Mouse (Mus musculus) heart, embryonic 16.5 days (tissue): ENCODE data around the gene Tmem86a. TPM values are rescaled to one million over a fixed set of nuclear protein-coding genes. Genes with fewer than 3 reads are reported as not detected.

ENCODE experiments used
- ATAC-seq: fragments of 200-750 bp; cut with Nextera tagmentation; replicated peaks from 2 replicates; pipeline ENCODE4 v1.8.0; 2017; ENCODE audit warnings: moderate number of reproducible peaks; ENCODE audit not compliant: insufficient read depth, low FRiP score; ENCODE audit errors: extremely low read depth
- H3K27ac ChIP-seq: fragments of 300-500 bp; sonication (generic); 2 replicates; pipeline ENCODE4 v1.5.1; 2014; ENCODE audit warnings: mild to moderate bottlenecking, low read length, control low read depth, moderate library complexity
- H3K27me3 ChIP-seq: fragments of 300-500 bp; sonication (generic); 2 replicates; pipeline ENCODE4 v1.6.1; 2014; ENCODE audit warnings: low read length, mixed read lengths; ENCODE audit not compliant: control insufficient read depth, insufficient read depth
- H3K36me3 ChIP-seq: fragments of 300-500 bp; sonication (generic); 2 replicates; pipeline ENCODE4 v1.6.1; 2014; ENCODE audit not compliant: control insufficient read depth, insufficient read depth
- H3K4me1 ChIP-seq: fragments of 300-500 bp; sonication (generic); 2 replicates; pipeline ENCODE4 v1.6.1; 2014; ENCODE audit warnings: low read length, mixed read lengths; ENCODE audit not compliant: control insufficient read depth, insufficient read depth
- H3K4me2 ChIP-seq: fragments of 300-500 bp; sonication (generic); 2 replicates; pipeline ENCODE4 v1.6.1; 2014; ENCODE audit warnings: low read depth, mild to moderate bottlenecking, control low read depth, low read length
- H3K4me3 ChIP-seq: fragments of 300-500 bp; sonication (generic); 2 replicates; pipeline ENCODE4 v1.5.1; 2014; ENCODE audit warnings: mild to moderate bottlenecking, control low read depth, low read length
- H3K9ac ChIP-seq: fragments of 300-500 bp; sonication (generic); 2 replicates; pipeline ENCODE4 v1.6.1; 2014; ENCODE audit warnings: low read length, control low read depth
- H3K9me3 ChIP-seq: fragments of 300-500 bp; sonication (generic); replicated peaks from 2 replicates; pipeline ENCODE4 v1.6.1; 2016; ENCODE audit warnings: low read length; ENCODE audit not compliant: control insufficient read depth
- WGBS: fragments of 180-500 bp; shearing (Covaris S2); extraction: QIAGEN DNeasy Blood & Tissue Kit; methylation state at CpG from one replicate; pipeline ENCODE4 v1.1.7; 2014; 5-methylcytosine and 5-hydroxymethylcytosine counted together
- polyA plus RNA-seq: library from polyadenylated mRNA; unstranded; fragments of >200 nt; fragmentation: Nextera tagmentation; extraction: Ambion mirVana; gene quantifications from 2 replicates; pipeline ENCODE4 v1.2.1, GENCODE M21; 2015

Tmem86a gene
- polyA plus RNA-seq, 1 experiment from 2014 or later, result 20.1 TPM

DNA sequence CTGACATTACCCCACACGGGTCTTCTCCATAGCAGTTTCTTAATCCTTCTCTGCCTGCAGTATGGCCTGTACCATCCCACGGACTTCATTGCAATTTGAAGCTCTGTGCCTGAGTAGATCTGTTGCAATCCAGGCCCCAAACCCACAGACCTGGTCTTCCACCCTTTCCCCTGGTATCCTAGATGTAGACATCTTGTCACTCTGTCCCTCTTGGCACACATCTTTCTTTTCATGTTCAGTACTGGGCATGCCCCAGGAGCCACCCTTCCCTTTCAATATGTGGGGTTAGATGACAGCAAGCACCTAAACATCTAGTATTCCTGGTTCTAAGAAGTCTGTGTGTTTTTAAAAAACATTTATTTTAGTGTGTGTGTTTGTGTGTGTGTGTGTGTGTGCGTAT lies 8.7 kb upstream of the Tmem86a start:
- WGBS, result 80% methylated on average over 3 of the region's 3 CpGs
- Histone ChIP-seq H3K27ac (no peak overlapping the region), H3K4me2 (no peak overlapping the region), H3K9ac (no peak overlapping the region), H3K4me3 (no peak overlapping the region), H3K4me1 (0 out of 2 replicates have a peak, but pooled peaks cover 3% of the 10 kb centered on the region), H3K36me3 (no peaks in the 10 kb centered on the region), H3K27me3 (no peaks in the 10 kb centered on the region), H3K9me3 (no peaks in the 10 kb centered on the region)
- ATAC-seq, result no peak

DNA sequence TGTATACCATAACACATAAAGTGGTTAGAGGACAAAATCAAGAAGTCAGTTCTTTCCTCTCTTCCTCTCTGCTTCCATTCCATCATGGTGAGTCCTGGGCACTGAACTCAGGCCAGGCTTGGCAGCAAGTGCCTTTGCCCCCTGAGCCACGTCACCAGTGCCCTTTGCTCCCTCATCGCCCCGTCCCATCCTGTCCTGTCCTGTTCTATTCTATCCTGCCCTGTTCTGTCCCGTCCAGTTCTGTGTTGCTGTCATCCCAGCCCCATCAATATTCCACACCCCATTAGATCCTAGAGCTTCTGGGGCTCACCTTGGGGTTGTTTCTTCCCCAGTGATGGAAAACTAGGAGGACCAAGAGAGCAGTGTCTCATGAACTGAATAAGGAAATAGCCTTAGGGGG lies 8.3 kb upstream of the Tmem86a start:
- H3K27ac ChIP-seq, result peak overlapping the region; percentile 81
- no peaks in the 10 kb centered on the region for H3K36me3 ChIP-seq
- no peak overlapping the region for H3K4me2 ChIP-seq
- ATAC-seq, result no peak
- no peaks in the 10 kb centered on the region for H3K27me3 ChIP-seq
- H3K9ac ChIP-seq, result no peak overlapping the region
- 87% methylated on average over 4 of the region's 4 CpGs for WGBS
- no peak overlapping the region for H3K4me3 ChIP-seq
- 0 out of 2 replicates have a peak, but pooled peaks cover 3% of the 10 kb centered on the region for H3K4me1 ChIP-seq
- H3K9me3 ChIP-seq, result no peaks in the 10 kb centered on the region

DNA sequence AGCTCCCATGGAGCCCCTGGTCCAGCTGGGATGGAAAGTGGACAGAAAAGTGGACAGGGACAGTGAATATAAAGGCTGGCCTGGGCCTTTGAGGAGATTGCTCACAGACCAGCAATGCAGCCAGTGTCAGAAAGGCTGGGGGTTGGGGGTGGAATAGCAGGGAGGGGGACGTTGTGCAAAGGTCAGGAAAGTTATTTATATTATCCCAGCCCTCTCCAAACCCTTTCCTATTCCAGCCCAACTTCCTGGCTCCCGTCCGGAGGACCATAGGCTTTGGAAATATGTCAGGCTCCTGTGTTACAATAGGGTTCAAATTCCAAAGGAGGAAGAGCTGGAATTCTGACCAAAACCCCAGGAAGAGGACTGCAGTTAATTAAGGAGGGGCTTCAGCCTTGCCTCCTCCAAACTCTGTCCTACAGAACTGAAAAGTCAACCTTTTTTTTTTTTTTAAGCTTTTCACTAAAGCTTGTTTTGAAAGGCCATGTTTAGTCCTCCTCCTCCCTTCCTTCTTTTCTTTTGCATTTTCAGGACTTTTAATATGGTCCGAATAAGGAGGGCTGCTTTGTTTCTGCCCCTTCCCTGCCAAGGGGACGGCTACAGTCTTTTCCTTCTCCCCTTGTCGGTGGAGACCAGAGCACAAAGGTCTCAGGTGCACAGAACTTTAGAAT lies 7.4 kb upstream of the Tmem86a start:
- Histone ChIP-seq H3K27me3 (no peaks in the 10 kb centered on the region), H3K27ac (peak overlapping the region; percentile 81), H3K4me1 (0 out of 2 replicates have a peak, but pooled peaks cover 3% of the 10 kb centered on the region), H3K9me3 (no peaks in the 10 kb centered on the region), H3K4me2 (no peak overlapping the region), H3K9ac (no peak overlapping the region; the same call in 1 of the 2 replicates), H3K4me3 (no peak overlapping the region), H3K36me3 (no peaks in the 10 kb centered on the region)
- peak; percentile 65 for ATAC-seq
- WGBS, result 34% methylated on average over 6 of the region's 6 CpGs

DNA sequence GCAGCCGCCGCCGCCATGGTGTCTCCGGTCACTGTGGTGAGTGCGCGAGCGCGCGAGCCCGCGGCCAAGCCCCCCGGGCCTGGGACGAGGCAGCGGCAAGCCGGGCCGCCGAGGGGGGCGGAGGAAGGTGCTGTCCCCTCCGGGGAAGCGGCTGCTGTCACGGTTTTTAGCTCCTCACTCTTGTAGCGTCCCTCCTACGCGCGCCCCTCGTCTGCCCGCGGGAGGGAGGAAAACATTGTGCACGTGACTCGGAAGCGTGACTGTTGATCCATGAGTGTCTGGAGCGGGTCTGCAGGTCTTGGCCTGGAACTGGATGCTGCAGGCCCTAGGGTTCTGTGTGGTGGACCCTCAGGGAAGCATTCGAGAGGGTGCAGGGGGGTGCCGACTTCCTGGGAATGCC lies 365 bp downstream of the Tmem86a start:
- Histone ChIP-seq H3K4me3 (peak overlapping the region; percentile 78), H3K36me3 (peaks cover 5% of the 10 kb centered on the region; the same call in 1 of the 2 replicates), H3K9ac (peak overlapping the region; percentile 78), H3K27me3 (no peaks in the 10 kb centered on the region), H3K4me1 (peaks cover 22% of the 10 kb centered on the region), H3K9me3 (no peaks in the 10 kb centered on the region), H3K27ac (peak overlapping the region; percentile 88), H3K4me2 (peak overlapping the region; percentile 79)
- under 1% methylated on average over 30 of the region's 34 CpGs for whole genome bisulfite sequencing
- ATAC-seq, result peak; percentile 32

DNA sequence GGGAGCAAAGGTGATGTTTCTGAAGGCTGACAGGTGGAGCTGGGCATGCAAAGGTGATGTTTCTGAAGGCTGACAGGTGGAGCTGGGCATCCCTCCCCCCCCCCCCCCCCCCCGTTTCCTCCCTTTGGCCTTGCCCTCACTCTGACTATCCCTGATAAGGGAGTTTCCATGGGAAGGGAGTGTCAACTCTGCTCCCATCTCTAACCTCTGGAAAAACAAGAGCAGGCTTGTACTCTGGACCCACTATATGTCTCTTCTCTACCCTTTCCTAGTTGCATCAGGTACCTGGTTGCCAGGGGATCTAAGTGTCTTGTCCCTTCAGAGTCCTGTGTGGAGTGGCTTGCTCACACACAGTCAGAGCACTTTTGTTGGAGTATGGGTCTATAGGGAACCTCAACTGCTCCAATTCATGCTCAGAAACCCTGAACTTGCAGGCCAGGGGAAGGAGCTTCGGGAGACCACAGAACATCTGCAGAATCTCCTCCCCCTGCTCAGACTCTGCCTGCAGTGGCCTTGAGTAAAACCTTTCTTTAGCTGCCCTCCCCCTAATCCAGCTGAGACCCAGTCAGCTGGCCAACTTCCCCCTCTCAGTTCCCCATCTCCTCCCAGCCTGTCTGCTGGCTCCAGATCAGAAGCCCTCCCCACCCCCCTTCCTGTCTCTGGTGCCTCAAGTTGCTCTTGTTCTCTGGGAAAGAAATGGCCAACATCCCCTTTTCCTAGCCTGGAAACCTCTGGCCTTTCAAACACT lies 1.2 kb downstream of the Tmem86a start:
- Histone ChIP-seq H3K4me3 (peak overlapping the region; percentile 78), H3K9ac (peak overlapping the region; percentile 78), H3K27me3 (no peaks in the 10 kb centered on the region), H3K4me2 (peak overlapping the region; percentile 79), H3K27ac (peak overlapping the region; percentile 88), H3K4me1 (peaks cover 22% of the 10 kb centered on the region), H3K9me3 (no peaks in the 10 kb centered on the region), H3K36me3 (peaks cover 5% of the 10 kb centered on the region; the same call in 1 of the 2 replicates)
- peak; percentile 14; the same call in 1 of the 2 replicates for ATAC-seq
- WGBS, result 7% methylated on average over 2 of the region's 2 CpGs

DNA sequence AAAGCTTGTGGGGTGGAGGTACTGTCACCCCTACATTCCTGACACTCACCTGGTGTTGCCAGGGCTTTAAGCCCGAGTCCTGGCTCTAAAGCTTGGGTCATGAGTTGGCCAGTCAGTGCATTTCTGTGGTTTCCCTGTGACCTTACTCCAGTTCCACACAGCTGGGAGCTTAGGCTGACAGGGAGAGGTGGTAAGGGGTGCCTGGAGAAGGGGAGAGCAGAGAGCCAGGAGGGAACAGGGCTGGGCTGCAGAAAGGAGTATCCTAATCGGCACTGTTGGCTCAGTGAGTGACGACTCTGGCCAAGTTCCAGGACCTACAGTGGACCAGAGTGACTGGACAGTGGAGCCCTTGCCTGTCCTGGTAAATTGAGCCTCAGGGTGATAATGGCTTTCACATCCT lies 1.9 kb downstream of the Tmem86a start:
- Histone ChIP-seq H3K4me1 (peaks cover 22% of the 10 kb centered on the region), H3K27me3 (no peaks in the 10 kb centered on the region), H3K27ac (peak overlapping the region; percentile 88), H3K4me3 (peak overlapping the region; percentile 28), H3K4me2 (peak overlapping the region; percentile 79), H3K36me3 (peaks cover 5% of the 10 kb centered on the region; the same call in 1 of the 2 replicates), H3K9me3 (no peaks in the 10 kb centered on the region), H3K9ac (peak overlapping the region; percentile 61)
- WGBS, result 18% methylated on average over 3 of the region's 3 CpGs
- ATAC-seq, result peak; percentile 11; the same call in 1 of the 2 replicates

DNA sequence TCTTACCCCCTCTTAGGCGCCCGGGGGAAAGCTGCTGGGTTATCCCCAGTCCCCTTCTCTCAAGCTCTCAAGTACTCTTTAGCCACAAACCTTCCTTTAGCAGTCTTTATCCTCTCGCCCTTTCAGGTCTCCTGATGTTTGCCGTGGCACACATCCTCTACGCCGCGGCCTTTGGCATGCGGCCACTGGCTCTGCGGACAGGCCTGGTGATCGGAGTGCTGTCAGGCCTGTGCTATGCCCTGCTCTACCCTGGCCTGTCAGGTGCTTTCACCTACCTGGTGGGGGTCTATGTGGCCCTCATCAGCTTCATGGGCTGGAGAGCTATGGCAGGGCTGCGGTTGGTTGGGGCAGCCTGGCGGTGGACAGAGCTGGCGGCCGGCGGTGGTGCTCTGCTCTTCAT lies 2.9 kb downstream of the Tmem86a start:
- H3K4me1 ChIP-seq, result peaks cover 22% of the 10 kb centered on the region
- H3K27me3 ChIP-seq, result no peaks in the 10 kb centered on the region
- H3K4me3 ChIP-seq, result no peak overlapping the region
- H3K9ac ChIP-seq, result no peak overlapping the region
- no peak for ATAC-seq
- H3K9me3 ChIP-seq, result no peaks in the 10 kb centered on the region
- WGBS, result 85% methylated on average over 15 of the region's 15 CpGs
- peaks cover 5% of the 10 kb centered on the region; the same call in 1 of the 2 replicates for H3K36me3 ChIP-seq
- no peak overlapping the region for H3K4me2 ChIP-seq
- H3K27ac ChIP-seq, result no peak overlapping the region

DNA sequence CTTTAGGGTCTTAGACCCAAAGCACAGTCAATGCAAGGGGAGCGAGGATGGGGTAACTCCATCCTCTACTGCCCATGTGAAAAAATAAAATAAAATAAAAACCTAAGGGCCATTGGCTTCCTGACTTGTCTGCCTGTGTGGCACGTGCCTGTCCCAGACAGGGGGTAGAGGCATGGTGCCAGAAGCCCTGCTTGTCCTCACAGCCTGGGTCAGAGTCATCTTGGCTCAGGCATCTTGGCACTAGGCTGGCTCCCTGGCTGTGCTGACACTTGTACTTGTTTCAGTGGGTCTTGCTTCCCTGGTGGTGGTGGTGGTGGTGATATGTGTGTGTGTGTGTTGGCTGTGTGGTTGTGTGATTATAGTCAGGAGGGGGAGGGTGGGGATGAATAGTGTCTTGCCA lies 4.3 kb downstream of the Tmem86a start:
- Histone ChIP-seq H3K4me3 (no peak overlapping the region), H3K9ac (no peak overlapping the region), H3K27me3 (no peaks in the 10 kb centered on the region), H3K4me2 (no peak overlapping the region), H3K27ac (no peak overlapping the region), H3K4me1 (peaks cover 27% of the 10 kb centered on the region), H3K9me3 (no peaks in the 10 kb centered on the region), H3K36me3 (peaks cover 5% of the 10 kb centered on the region; the same call in 1 of the 2 replicates)
- ATAC-seq, result no peak
- WGBS, result 69% methylated on average over 2 of the region's 2 CpGs

DNA sequence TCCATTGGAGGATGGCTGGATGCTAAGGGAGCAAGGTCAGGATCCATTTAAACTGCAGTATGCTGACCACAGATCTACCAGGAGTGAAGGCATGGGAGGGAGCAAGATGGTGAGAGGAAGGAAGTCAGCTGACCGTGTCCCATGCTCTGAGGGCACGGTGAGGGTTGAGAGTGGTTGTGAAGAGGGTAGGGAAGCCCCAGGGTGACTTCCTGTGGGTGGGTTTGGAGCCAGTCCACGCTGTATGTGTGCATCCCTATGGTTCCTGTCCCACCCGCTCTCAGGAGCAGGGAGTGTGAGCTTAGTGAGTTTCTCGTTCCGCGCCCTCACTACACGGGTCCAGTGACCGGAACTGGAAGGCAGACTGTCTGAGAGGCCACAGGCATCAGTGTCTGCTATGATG lies 5.3 kb downstream of the Tmem86a start:
- Histone ChIP-seq H3K4me2 (no peak overlapping the region), H3K9me3 (no peaks in the 10 kb centered on the region), H3K27me3 (no peaks in the 10 kb centered on the region), H3K27ac (no peak overlapping the region), H3K4me3 (no peak overlapping the region), H3K4me1 (peaks cover 30% of the 10 kb centered on the region), H3K36me3 (peaks cover 5% of the 10 kb centered on the region; the same call in 1 of the 2 replicates), H3K9ac (no peak overlapping the region)
- ATAC-seq, result no peak
- WGBS, result 71% methylated on average over 9 of the region's 9 CpGs
